Mouse (Mus musculus) liver, adult (tissue): ENCODE results near the gene Il16.

Experiments used
- GATA4 ChIP-seq: IDR thresholded peaks from 2 replicates; pipeline ENCODE4 v1.6.1; 2014; ENCODE audit warnings: mild to moderate bottlenecking, low read length; ENCODE audit not compliant: insufficient replicate concordance

Il16 gene

DNA sequence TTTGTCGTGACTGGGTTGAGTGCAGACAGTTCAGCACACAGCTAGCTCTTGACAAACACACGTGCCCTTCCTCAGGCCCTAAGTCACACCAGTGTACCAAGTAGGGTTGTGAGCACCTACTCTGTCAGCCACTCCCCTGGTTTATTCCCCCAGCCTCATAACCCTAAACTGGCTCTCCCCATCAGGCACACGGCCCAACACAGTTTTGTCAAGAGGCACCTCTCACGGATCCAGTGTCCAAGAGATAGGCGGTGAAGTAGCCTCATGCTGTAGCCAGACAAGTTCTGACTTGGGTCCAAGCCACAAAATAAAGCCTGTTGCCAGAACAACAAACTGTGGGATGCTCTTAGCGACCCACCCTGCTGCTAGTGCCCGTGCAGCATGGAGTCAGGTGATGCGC, 22.3 kb downstream of the Il16 start:
- no peak for TF ChIP-seq GATA4

DNA sequence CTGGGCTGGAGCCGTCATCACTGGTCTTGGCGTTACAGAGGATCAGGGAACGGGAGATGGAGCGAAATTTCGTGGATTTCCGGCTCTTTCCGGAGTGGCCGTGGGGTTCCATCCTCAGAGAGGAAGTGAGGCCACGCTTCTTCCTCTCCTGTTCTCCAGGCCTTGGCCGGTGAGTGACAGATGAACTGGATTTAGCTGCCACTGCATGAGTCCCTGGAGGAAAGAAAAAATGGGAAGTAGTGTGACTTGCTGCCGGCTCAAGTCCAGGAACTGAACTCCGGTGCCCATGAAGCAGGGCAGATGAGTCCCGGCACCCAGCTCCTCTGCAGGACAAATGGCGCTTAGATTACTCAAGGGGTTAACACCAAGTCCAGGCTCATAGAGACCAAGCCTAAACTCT, 23.0 kb downstream of the Il16 start:
- no peak for TF ChIP-seq GATA4

DNA sequence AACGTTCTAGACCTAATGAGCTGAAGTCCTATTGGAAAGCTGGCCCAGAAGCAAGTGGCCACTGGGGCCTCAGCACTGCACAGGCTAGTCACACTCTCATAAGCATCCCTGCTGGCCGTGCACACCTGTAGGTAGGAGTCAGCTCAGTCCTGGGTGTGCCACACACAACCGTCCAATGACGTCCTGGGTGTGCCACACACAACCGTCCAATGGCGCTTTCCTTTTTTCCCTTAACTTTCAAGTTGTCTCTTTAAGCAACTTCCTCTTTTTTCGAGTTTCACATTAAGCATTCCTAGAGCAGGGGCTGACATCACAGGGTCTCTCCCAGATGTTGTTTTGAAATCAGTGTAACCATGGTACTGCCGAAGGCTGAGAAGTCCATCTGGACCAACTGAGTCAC, 25.3 kb downstream of the Il16 start:
- no peak for TF ChIP-seq GATA4

DNA sequence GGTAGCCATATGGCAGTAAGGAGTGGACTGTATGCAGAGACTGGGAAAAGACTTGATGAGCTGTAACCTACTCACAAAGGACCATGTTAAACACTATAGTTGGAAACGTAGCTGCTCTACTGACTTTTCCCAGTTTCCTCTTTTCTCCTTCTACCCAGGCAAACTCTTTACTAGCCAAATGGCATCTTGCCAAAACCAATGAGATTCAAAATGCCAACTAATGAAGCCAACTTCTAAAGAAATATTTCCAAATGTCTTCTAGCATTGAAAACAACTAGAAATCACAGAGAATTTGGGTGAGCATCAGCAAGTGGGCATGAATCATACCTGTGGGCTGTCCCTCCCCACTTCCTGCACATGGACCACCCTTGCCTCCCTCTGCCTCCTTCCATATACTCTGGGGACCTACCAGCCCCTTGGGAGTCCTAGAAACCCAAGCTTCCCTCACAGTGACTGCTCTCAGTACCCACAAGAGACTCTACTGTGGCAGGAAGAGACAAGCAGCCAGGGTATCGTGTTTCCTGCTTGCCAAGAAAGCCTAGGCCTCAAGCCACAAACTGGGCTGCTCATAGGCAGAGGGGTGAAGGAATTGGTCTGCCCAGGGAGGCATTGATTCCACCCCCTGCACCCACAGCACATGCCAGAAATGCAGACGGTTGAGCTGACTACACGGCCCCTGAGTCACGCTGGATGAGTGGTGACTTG, 28.4 kb downstream of the Il16 start:
- no peak for TF ChIP-seq GATA4

- no peak for TF ChIP-seq GATA4
Measured at GRCm38 (mm10) chr7:83713639-83714038, 31.9 kb downstream of the Il16 start.

DNA sequence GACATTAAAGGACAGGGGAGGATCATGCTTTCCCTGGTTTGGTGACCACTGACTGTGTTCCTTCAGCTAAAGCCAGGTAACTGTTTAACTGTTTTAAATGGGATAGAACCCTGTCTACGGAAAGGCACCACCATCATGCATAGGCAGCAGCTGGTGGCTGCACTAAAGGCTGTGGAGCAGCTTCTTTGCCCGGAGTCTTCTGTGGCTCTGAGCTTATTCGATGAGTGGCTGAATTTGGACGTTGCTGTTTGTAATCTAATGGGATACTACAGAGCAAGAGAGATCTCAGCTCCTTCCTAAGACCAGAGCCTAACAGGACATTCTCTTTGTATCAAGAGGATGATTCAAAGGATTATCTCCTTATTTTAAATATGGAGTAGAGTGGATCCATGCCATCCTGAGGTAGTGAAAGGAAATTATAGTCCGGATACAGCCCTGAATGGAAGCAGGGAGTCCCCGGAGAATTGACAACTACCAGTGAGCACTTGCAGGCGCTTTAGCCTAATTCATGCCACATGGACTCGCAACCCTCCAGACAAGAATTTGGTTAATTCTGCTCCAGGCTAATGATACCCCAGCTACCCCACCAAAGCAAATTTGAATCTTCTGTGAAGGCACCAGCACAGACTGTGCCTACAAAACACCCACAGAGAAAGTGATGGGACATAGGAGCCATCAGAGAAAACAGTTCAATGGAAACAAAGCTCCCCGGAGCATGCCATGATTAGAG, 42.3 kb downstream of the Il16 start:
- no peak for TF ChIP-seq GATA4

DNA sequence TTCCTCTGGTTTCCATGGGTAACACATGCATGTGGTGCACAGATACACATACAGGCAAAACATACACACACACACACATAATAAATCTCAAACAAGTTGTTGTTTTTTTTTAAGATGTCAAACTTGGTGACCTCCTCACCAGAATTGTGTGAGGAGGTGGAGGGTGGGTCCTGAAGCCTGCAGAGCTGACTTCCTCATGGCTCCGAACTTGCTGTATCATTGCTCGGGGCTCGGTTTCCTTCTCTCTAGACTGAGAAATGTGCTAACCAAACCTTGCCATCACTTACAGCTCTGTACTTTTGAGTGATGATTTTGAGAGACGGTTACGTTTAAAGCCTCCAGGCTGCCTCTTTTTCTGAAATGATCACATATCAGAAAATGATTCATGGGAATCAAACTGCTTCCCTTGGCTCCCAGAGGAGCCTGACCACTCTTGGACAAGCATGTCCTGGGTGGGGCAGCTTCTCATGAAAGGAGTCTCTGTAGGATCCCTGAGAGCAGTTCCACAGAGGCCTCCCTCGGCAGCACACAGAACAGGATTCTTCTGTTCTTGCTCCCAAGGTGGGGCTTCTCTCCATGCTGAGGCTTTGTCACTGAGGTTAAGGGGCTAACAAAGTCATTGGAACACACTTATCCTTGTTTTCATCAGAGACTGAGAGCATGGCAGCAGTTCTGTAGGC, 46.3 kb downstream of the Il16 start:
- no peak for TF ChIP-seq GATA4

DNA sequence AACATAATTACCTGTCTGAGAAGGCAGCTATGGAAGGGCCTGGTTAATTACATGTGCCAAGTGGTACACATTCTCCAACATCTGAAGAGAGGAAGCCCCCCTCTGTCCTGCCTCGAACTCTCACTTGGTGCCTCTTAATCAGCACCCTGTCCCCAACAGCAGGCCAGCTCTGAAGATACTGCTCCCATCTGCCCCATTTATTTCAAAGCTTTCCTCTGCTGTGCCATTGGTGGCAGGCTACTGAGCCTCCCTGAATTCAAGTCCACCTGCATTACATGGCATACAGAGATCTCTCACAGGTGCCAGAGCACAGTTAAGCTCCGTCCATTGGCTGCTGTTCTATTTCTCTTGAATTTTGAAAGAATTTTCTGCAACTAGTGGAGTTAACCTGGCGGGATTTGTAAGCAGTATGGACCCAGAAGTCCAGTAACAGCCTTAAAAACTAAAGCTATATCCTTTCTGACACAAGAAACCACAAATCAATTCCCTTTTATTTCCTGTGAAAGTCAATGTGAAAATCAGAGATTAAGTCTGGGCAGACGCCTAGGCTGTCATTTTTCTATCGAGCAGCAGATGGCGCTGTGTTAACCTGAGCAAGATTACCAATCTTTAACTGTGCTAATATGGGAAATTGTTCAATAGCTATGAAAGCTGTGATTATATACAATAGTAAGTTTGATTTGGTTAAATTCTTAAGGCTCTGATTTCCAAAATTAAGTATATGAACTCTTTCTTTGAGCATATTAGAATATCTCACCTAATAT, 49.9 kb downstream of the Il16 start:
- peak; percentile 31; the same call in 1 of the 2 replicates for TF ChIP-seq GATA4

DNA sequence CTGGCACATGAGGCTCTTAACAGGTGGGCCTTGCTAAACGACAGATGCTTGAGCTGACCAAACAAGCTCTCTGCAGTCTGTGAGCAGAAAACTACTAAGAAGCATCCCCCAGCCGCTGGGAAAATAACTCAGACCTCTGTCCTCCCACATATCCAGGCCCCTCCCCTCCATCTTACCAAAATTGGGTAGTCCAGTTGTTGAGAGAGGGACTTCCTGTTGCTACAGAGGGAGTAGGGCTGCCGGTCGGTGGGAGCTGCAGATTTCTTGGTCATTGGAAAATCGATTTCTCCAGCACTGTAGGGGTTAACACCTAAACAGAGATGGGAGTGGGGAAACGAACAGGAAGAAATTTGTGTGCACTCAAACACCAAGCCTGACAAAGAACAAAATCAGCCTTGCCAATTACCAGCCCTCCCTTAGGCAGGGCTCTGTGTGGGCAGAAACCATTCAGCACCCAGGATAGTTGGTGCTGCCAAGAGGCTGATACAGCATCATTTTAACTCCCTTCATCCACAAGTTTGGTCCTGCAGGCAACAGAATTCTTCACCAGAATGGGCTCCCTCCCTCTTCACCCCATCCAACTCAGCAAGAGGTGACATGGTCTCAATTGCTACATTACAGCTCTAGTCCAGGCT, 62.8 kb downstream of the Il16 start:
- no peak for TF ChIP-seq GATA4

DNA sequence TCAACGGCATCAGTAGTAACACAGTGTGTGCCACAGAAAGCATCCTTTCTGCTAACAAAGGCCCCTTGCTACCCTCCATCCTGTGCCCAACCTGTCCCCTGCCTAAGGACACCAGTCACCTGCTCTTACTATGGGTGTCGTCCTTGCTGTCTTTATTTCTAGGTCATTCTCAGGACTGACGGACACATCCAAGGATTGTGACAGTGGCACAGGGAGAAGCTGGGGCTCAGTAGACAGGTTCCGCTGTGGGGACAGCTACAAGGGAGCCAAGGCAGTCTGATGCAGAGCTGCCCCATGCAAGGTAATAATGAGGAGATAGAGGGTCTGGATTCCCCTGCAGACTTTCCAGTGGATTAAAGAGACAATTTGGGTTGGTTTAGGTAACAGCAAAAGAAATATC, 67.0 kb downstream of the Il16 start:
- TF ChIP-seq GATA4, result no peak

- no peak for TF ChIP-seq GATA4
Measured at GRCm38 (mm10) chr7:83677296-83677695, 68.2 kb downstream of the Il16 start.

DNA sequence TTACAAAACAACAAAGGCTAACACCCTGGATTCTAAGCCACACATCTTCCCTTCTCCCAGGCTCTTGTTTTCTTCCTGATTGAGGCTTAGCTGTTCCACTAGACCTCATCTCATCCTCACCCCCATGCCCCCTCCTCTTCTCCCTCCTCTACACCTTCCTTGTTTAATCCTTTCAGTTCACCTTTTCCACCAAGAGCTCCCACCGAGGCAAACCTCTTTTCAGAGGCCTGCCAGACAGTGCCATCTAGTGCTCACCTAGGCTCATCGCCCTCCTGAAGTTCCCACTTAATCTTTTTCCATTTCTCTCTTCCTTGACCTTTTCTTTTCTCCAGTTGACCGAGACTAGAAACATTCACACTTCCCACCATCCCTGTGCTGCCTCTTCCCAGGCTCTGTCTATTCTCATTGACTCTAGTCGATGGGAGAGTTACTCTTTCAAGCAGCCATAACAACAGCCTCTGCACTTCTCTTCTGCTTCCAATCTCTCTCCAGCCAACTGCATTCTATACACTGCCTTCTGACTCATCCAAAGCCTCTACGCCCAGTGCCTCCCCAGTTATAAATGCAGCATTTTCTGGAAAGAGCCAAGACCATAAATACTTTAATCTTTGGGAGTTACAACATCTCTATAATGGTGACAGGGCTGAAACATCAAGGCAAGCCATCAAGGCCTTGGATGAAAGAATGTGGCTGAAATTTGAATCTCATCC, 69.8 kb downstream of the Il16 start:
- TF ChIP-seq GATA4, result no peak

DNA sequence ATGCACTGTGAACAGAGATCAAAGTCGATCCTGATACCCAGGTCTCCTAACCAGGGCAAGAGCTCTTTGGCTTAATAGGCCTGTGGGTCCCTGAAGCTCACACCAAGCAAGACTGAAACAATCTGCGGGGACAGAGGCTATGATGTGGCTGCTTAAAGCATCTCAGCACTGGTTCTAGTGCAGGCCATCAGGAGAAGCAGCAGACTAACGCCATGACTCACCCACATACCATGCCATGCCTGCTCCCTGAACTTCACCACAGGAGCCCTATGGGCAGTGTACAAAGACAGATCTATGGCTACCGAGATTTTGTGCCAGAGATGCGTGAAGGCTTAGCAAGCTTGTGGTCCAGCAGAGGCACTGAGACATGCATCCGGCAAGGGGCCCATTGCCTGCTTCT, 74.0 kb downstream of the Il16 start:
- TF ChIP-seq GATA4, result no peak

GRCm38 (mm10) chr7:83668724-83669123, 76.8 kb downstream of the Il16 start:
- TF ChIP-seq GATA4, result no peak

- no peak for TF ChIP-seq GATA4
Measured at GRCm38 (mm10) chr7:83667936-83668645, 77.4 kb downstream of the Il16 start.
